Mouse (Mus musculus) bone marrow, adult 2 months (tissue): ENCODE results near the gene Arhgef10l.

ENCODE experiments used
- CTCF ChIP-seq: fragments of 200-500 bp; IDR thresholded peaks from 2 replicates; pipeline ENCODE4 v1.5.1; 2011; ENCODE audit warnings: low read length, control low read depth; ENCODE audit not compliant: control insufficient read depth, insufficient read depth
- POLR2A ChIP-seq: fragments of 200-500 bp; IDR thresholded peaks from 2 replicates; pipeline ENCODE4 v1.6.1; 2011; ENCODE audit warnings: low read depth, mild to moderate bottlenecking, control low read depth, low read length, borderline replicate concordance; ENCODE audit not compliant: control insufficient read depth

DNA sequence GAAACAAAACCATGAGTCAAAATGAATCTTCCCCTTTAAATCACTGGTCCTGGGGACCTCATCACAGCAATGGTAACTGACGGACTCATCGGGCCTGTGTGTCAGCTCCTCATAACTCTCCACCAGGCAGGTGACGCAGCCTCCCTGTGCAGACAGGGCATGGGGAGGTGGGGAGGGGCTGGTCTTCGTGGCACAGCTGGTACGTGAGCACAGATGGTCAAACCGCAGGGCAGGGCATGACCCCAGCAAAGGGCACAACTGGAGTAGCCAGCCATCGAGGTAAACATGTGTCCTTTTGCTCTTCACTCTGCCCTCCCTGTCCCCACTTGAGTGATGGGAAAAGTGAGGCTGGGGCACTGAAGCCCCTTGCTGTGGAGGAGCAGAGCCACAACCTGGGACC is 59.0 kb downstream of the Arhgef10l start:
- TF ChIP-seq POLR2A = no peak
- TF ChIP-seq CTCF = no peak
